ENCODE assay signal across 10 mouse cellular contexts in the genomic region with DNA sequence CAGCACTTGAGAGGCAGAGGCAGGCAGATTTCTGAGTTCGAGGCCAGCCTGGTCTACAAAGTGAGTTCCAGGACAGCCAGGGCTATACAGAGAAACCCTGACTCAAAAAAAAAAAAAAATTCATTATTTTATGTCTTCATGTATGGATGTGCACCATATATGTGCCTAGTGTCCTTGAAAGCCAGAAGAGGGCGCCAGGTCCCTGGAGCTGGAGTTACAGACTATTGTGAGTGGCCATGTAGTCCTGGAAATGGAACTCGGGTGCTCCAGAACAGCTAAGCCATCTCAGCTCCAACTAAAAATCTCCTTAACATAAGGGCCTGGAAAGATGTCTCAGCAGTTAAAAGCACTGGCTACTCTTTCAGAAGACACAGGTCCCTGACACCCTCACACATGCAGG. TPM values are rescaled to one million over a fixed set of nuclear protein-coding genes. Genes with fewer than 3 reads are reported as not detected.
DNase-seq lines count a peak whose midpoint lies in the region; ATAC-seq and TF ChIP-seq lines count a peak whose summit lies in the region.
"Had no signal": no experiment of that assay in that cellular context is flagged by ENCODE, and none has a peak within 500 bp of the region (broad histone marks: within the 10 kb centered on the region; RNA-seq: fewer than 3 reads in every experiment).

No protein-coding gene starts in this region.

- TF ChIP-seq CTCF in cerebellum, adult 2 months (IDR thresholded peaks at IDR 0.05; ENCODE audit: borderline replicate concordance, insufficient read depth, low read depth, low read length) = no peak
- peak; percentile 25 for TF ChIP-seq CTCF in lung, embryonic 14.5 days (IDR thresholded peaks at IDR 0.05; ENCODE audit: low read depth)
- TF ChIP-seq CTCF in Patski (IDR thresholded peaks at IDR 0.05) = peak; percentile 39

- H3K27ac ChIP-seq in cerebellum, adult 2 months (ENCODE audit: insufficient read depth, low read length) = no peak overlapping the region
- H3K27ac ChIP-seq in lung, embryonic 14.5 days (ENCODE audit: low read depth) = no peak overlapping the region

- CTCF ChIA-PET in Patski (lab: Charles Lee) = interaction anchor here (1.0 to 5.8 kb wide), 3 partner anchors 26 to 49 kb away, joined by 3 to 120 read pairs (median 4); partner anchors contain the start of genes Apoc1 and Apoe

- peaks cover 13% of the 10 kb centered on the region for H3K36me3 ChIP-seq in lung, embryonic 14.5 days (ENCODE audit: insufficient read depth)

- no peak for ATAC-seq in lung, embryonic 14.5 days (ENCODE audit: insufficient read depth)
- ATAC-seq in Patski = no peak

- H3K9ac ChIP-seq in lung, embryonic 14.5 days = no peak overlapping the region

- in situ Hi-C loops in Patski (cut with MboI; ENCODE audit: low pct_unique_long_range_greater_than_20kb) = loop anchor here (5.0 kb wide), 1 partner anchor 46 kb away; no protein-coding TSS in a partner anchor

- DNase-seq in cerebellum, adult 9-11 months = peak; percentile 32
- DNase-seq in cerebellum, adult 2 months = no peak
- DNase-seq in lung, embryonic 14.5 days = peak; percentile 13
- DNase-seq in lung, postnatal 10 days = no peak
- no peak for DNase-seq in Patski (ENCODE audit: low read depth, low spot score)
- DNase-seq in retina, embryonic 14.5 days (ENCODE audit: low spot score) = peak; percentile 12
- DNase-seq in frontal cortex, postnatal 10 days (ENCODE audit: low spot score in 2 of 2) = no peak
- no peak for DNase-seq in neural tube, embryonic 10.5 days (ENCODE audit: extremely low spot score, low spot score)

- 62% methylated on average over 3 of the region's 3 CpGs for WGBS in cerebellum, adult 2 months
- 54% methylated on average over 3 of the region's 3 CpGs for WGBS in lung, embryonic 14.5 days

- peaks cover 12% of the 10 kb centered on the region; the same call in 1 of the 2 replicates for H3K4me1 ChIP-seq in cerebellum, adult 2 months (ENCODE audit: control insufficient read depth, insufficient read depth, low read length)
- H3K4me1 ChIP-seq in lung, embryonic 14.5 days (ENCODE audit: insufficient read depth) = peaks cover 12% of the 10 kb centered on the region; the same call in 1 of the 2 replicates

- H3K4me2 ChIP-seq in lung, embryonic 14.5 days = no peak overlapping the region; the same call in 1 of the 2 replicates

- H3K9me3 ChIP-seq in lung, embryonic 14.5 days (ENCODE audit: low read depth, low read length) = no peaks in the 10 kb centered on the region

- no peak for TF ChIP-seq POLR2A in cerebellum, adult 2 months (IDR thresholded peaks at IDR 0.05; ENCODE audit: borderline replicate concordance, insufficient read depth, low read length)

- H3K27me3 ChIP-seq in cerebellum, adult 2 months (ENCODE audit: control insufficient read depth, insufficient read depth, low read length) = no peaks in the 10 kb centered on the region
- no peaks in the 10 kb centered on the region for H3K27me3 ChIP-seq in lung, embryonic 14.5 days (ENCODE audit: insufficient read depth, low read length)
- H3K27me3 ChIP-seq in Patski = no peaks in the 10 kb centered on the region

- POLR2A ChIA-PET in Patski (lab: Charles Lee) = interaction anchor here (1.1 kb wide), 1 partner anchor 48 kb away, joined by 3 read pairs; the partner anchor contains the start of gene Tomm40

- H3K4me3 ChIP-seq in cerebellum, adult 2 months (replicated peaks; ENCODE audit: insufficient read depth, low read depth, low read length) = no peak overlapping the region
- no peak overlapping the region for H3K4me3 ChIP-seq in lung, embryonic 14.5 days (ENCODE audit: low read depth, low read length)

RNA-seq across cellular contexts. Expression of gene Clptm1, which starts 1.9 kb away (rescaled TPM):
- 158 and 159 TPM in 2 replicates for polyA plus RNA-seq in cerebellum, adult 2 months (2012; rRNA removed)
- 95.0 and 96.0 TPM in 2 replicates for polyA plus RNA-seq in lung, embryonic 14.5 days (2014; fragmentation: Nextera tagmentation; extraction: Ambion mirVana)
- polyA plus RNA-seq in Patski (2021) = 154 TPM

RNA-seq across cellular contexts. Expression of gene Apoc2, which starts 11.0 kb away (rescaled TPM):
- polyA plus RNA-seq in cerebellum, adult 2 months (2012; rRNA removed) = not detected in 2 replicates
- polyA plus RNA-seq in lung, embryonic 14.5 days (2014; fragmentation: Nextera tagmentation; extraction: Ambion mirVana) = 2.5 and 3.4 TPM in 2 replicates
- not detected for polyA plus RNA-seq in Patski (2021)
- polyA plus RNA-seq: forebrain, embryonic 11.5 days had no signal

RNA-seq across cellular contexts. Expression of gene Gm44805, which starts 14.5 kb away (rescaled TPM):
- polyA plus RNA-seq in cerebellum, adult 2 months (2012; rRNA removed) = not detected in 2 replicates
- not detected in 2 replicates for polyA plus RNA-seq in lung, embryonic 14.5 days (2014; fragmentation: Nextera tagmentation; extraction: Ambion mirVana)
- not detected for polyA plus RNA-seq in Patski (2021)
- polyA plus RNA-seq: forebrain, embryonic 11.5 days; stomach, embryonic 14.5 days had no signal

RNA-seq across cellular contexts. Expression of gene Apoc4, which starts 14.5 kb away (rescaled TPM):
- not detected in 2 replicates for polyA plus RNA-seq in cerebellum, adult 2 months (2012; rRNA removed)
- polyA plus RNA-seq in lung, embryonic 14.5 days (2014; fragmentation: Nextera tagmentation; extraction: Ambion mirVana) = 0.30 TPM in 1 of 2 replicates, not detected in the other
- 0.09 TPM for polyA plus RNA-seq in Patski (2021)
- polyA plus RNA-seq: forebrain, embryonic 11.5 days had no signal

RNA-seq across cellular contexts. Expression of gene Apoc1, which starts 25.7 kb away (rescaled TPM):
- polyA plus RNA-seq in cerebellum, adult 2 months (2012; rRNA removed) = 5.1 and 6.6 TPM in 2 replicates
- 13.6 and 15.5 TPM in 2 replicates for polyA plus RNA-seq in lung, embryonic 14.5 days (2014; fragmentation: Nextera tagmentation; extraction: Ambion mirVana)
- 1.6 TPM for polyA plus RNA-seq in Patski (2021)

Comparison
In these comparisons a context has a peak if more than half of its experiments do, and no peak if none do; other contexts are left out.
1. DNase-seq: peak in cerebellum, adult 9-11 months (single experiment), lung, embryonic 14.5 days (single experiment) and retina, embryonic 14.5 days (single experiment); none in cerebellum, adult 2 months (0 of 2), lung, postnatal 10 days (single experiment), Patski (single experiment), frontal cortex, postnatal 10 days (0 of 2) and neural tube, embryonic 10.5 days (single experiment).